Mouse (Mus musculus) monocyte, adult 5-6 weeks (primary cell): ENCODE data around the gene Fcgrt. TPM values are rescaled to one million over a fixed set of nuclear protein-coding genes. Genes with fewer than 3 reads are reported as not detected.

ENCODE experiments used
- ATAC-seq: fragments of 153-309, 156-312 bp; replicated peaks from 2 replicates; pipeline ENCODE4 v1.8.0; 2017; ENCODE audit warnings: mild to moderate bottlenecking; ENCODE audit not compliant: low TSS enrichment, insufficient number of reproducible peaks, severe bottlenecking, poor library complexity, low FRiP score
- total RNA-seq: library from RNA; stranded (forward); fragments of 200-1000, 200-491, 200-594 nt; gene quantifications from 3 replicates; pipeline ENCODE4 v1.2.3, GENCODE M21; 2017

Gene Fcgrt
- total RNA-seq, 1 experiment from 2014 or later, result 100 TPM

DNA sequence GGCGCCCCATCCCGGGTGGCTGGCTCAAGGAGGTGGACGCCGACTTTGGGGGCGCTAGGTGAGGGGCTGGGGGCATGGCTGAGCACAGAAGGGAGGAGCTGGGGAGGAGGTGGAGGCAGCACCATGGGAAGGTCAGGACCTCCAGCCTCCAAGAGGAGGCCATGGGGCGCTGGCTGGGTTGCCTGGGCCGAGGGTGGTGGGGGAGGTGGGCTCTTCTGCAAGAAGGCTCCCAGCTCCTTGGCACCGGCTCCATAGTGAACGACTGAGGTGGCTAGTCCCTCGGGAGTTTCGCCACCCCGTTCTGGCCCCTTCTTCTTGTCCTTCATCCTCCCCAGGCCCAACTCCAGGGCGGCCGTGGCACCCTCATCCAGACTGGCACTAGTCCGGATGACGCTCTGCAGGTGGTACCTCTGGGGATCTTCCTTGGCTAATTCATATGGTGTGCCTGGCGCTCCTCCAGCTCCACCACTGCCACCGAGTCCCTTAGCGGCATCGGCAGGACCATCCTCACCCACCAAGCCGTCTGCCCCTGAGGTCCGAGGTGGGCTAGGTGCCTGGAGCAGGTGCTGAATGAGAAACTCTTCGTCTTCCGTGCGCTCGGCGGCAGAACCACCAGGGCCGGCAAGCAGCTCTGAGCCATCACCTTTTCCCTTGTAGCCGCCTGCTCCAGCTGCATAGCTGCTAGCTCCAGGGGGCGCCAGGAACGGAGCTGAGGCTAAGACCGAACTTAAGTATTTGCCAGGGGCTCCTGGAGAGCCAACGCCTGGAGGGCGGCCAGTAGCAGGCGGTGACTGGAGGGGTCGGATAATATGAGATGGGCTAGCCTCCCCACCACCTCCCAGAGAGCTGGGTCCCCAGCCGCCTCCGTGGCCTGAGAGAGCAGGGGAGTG, 55.4 kb downstream of the Fcgrt start:
- ATAC-seq, result no peak

DNA sequence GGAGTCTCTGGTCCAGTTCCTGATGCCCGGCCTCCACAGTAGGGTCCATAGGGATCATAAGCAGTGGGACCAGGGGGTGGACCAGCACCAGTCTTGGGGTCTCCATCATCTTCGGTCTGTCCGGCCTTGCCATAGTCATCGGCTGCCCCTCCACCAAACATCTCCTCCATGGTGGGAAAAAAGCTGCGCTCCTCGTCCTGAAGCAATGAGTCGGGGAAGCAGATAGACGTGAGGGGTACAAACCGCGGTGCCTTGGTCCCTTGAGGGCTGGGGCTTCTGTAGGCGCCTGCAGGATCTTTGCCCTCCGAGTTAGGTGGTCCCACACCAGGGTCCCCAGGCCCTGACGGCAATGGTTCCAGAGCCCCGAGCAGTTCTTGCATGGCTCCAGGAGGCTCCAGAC, 56.2 kb downstream of the Fcgrt start:
- no peak for ATAC-seq

GRCm38 (mm10) chr7:45046853-45047350, 56.7 kb downstream of the Fcgrt start:
- no peak for ATAC-seq

- ATAC-seq, result no peak
Observed at GRCm38 (mm10) chr7:45045741-45046140, 57.9 kb downstream of the Fcgrt start.

GRCm38 (mm10) chr7:45043307-45043706, 60.3 kb downstream of the Fcgrt start:
- ATAC-seq, result no peak

Other genes starting within 250 kb of the Fcgrt start
- 68.9 to 89.5 TPM (median 71.5 TPM) in 3 replicates for gene Pnkp, start 246.7 kb downstream of the Fcgrt start, total RNA-seq
- gene Ptov1, start 234.1 kb downstream of the Fcgrt start, total RNA-seq, result 7.2 to 11.9 TPM (median 7.4 TPM) in 3 replicates
- gene Med25, start 211.1 kb downstream of the Fcgrt start, total RNA-seq, result 8.2 to 15.1 TPM (median 8.9 TPM) in 3 replicates
- gene Fuz, start 207.8 kb downstream of the Fcgrt start, total RNA-seq, result 10.8 to 19.1 TPM (median 16.1 TPM) in 3 replicates
- gene Ap2a1, start 174.4 kb downstream of the Fcgrt start, total RNA-seq, result 10.3 to 21.7 TPM (median 21.0 TPM) in 3 replicates
- gene Tsks, start 160.6 kb downstream of the Fcgrt start, total RNA-seq, result not detected in 3 replicates
- not detected in 3 replicates for gene Cpt1c, start 129.0 kb downstream of the Fcgrt start, total RNA-seq
- 57.2 to 80.2 TPM (median 58.1 TPM) in 3 replicates for gene Prmt1, start 117.3 kb downstream of the Fcgrt start, total RNA-seq
- 83.1 to 122 TPM (median 104 TPM) in 3 replicates for gene Irf3, start 106.2 kb downstream of the Fcgrt start, total RNA-seq
- 2.7 to 13.0 TPM (median 7.7 TPM) in 3 replicates for gene Bcl2l12, start 105.1 kb downstream of the Fcgrt start, total RNA-seq
- gene Scaf1, start 87.5 kb downstream of the Fcgrt start, total RNA-seq, result 15.3 to 21.1 TPM (median 16.7 TPM) in 3 replicates
- gene Rras, start 85.9 kb downstream of the Fcgrt start, total RNA-seq, result 43.0 to 51.7 TPM (median 49.7 TPM) in 3 replicates
- 1.6 to 5.0 TPM (median 2.0 TPM) in 3 replicates for gene Prr12, start 51.0 kb downstream of the Fcgrt start, total RNA-seq
- gene Nosip, start 41.4 kb downstream of the Fcgrt start, total RNA-seq, result 45.8 to 57.3 TPM (median 52.8 TPM) in 3 replicates
- 1.5 to 12.8 TPM (median 3.7 TPM) in 3 replicates for gene Prrg2, start 41.2 kb downstream of the Fcgrt start, total RNA-seq
- 6.2 to 20.1 TPM (median 15.3 TPM) in 3 replicates for gene Rcn3, start 11.6 kb downstream of the Fcgrt start, total RNA-seq
- gene Rps11, start 20.6 kb upstream of the Fcgrt start, total RNA-seq, result 1,164 to 1,516 TPM (median 1,507 TPM) in 3 replicates
- gene Rpl13a, start 24.9 kb upstream of the Fcgrt start, total RNA-seq, result 2,771 to 4,251 TPM (median 4,236 TPM) in 3 replicates
- gene Gm45713, start 32.4 kb upstream of the Fcgrt start, total RNA-seq, result 1.5 TPM in 1 of 3 replicates, not detected in the others
- gene Flt3l, start 32.6 kb upstream of the Fcgrt start, total RNA-seq, result 35.3 to 62.4 TPM (median 36.7 TPM) in 3 replicates
- 23.4 to 37.8 TPM (median 26.8 TPM) in 3 replicates for gene Pih1d1, start 50.5 kb upstream of the Fcgrt start, total RNA-seq
- gene Aldh16a1, start 50.7 kb upstream of the Fcgrt start, total RNA-seq, result 28.6 to 46.8 TPM (median 34.2 TPM) in 3 replicates
- not detected in 3 replicates for gene Slc17a7, start 60.1 kb upstream of the Fcgrt start, total RNA-seq
- gene Gfy, start 75.7 kb upstream of the Fcgrt start, total RNA-seq, result not detected in 3 replicates
- gene Pth2, start 77.1 kb upstream of the Fcgrt start, total RNA-seq, result not detected in 3 replicates
- gene Ccdc155, start 101.0 kb upstream of the Fcgrt start, total RNA-seq, result 0.75 TPM in 1 of 3 replicates, not detected in the others
- 4.7 to 8.7 TPM (median 6.1 TPM) in 3 replicates for gene Dkkl1, start 108.3 kb upstream of the Fcgrt start, total RNA-seq
- gene Tead2, start 111.9 kb upstream of the Fcgrt start, total RNA-seq, result 0.48 to 2.5 TPM (median 0.64 TPM) in 3 replicates
- gene Cd37, start 135.3 kb upstream of the Fcgrt start, total RNA-seq, result 112 to 185 TPM (median 125 TPM) in 3 replicates
- gene Slc6a16, start 137.2 kb upstream of the Fcgrt start, total RNA-seq, result 0.64 TPM in 1 of 3 replicates, not detected in the others
- gene Slc6a21, start 173.7 kb upstream of the Fcgrt start, total RNA-seq, result not detected in 3 replicates
- 9.7 to 15.3 TPM (median 10.4 TPM) in 3 replicates for gene Trpm4, start 229.9 kb upstream of the Fcgrt start, total RNA-seq
- not detected in 3 replicates for gene Hrc, start 231.4 kb upstream of the Fcgrt start, total RNA-seq